Mouse (Mus musculus): ENCODE measurements around the gene Pik3r1.

The Pik3r1 gene

GRCm38 (mm10) chr13:101767809-101768629 is at the start of gene Pik3r1:
TSS of gene Pik3r1 (minus strand) at chr13:101768217.
- DNase-seq (ENCODE audit: low read depth, low spot score), result peak; percentile 97

- peak; percentile 7 for DNase-seq (ENCODE audit: low read depth, low spot score)
Observed at GRCm38 (mm10) chr13:101813267-101813900, 45.4 kb upstream of the Pik3r1 start.

- no peak for DNase-seq (ENCODE audit: low read depth, low spot score)
Observed at GRCm38 (mm10) chr13:101812341-101812740, 44.3 kb upstream of the Pik3r1 start.

GRCm38 (mm10) chr13:101811882-101812281 is 43.9 kb upstream of the Pik3r1 start:
- DNase-seq (ENCODE audit: low read depth, low spot score), result peak; percentile 69

GRCm38 (mm10) chr13:101810667-101811066 is 42.6 kb upstream of the Pik3r1 start:
- peak; percentile 30 for DNase-seq (ENCODE audit: low read depth, low spot score)

GRCm38 (mm10) chr13:101809796-101810195 is 41.8 kb upstream of the Pik3r1 start:
- DNase-seq (ENCODE audit: low read depth, low spot score), result no peak

GRCm38 (mm10) chr13:101805559-101806091 is 37.6 kb upstream of the Pik3r1 start:
- no peak for DNase-seq (ENCODE audit: low read depth, low spot score)

GRCm38 (mm10) chr13:101801372-101802186 is 33.6 kb upstream of the Pik3r1 start:
- peak; percentile 90 for DNase-seq (ENCODE audit: low read depth, low spot score)

- DNase-seq (ENCODE audit: low read depth, low spot score), result no peak
Observed at GRCm38 (mm10) chr13:101800833-101801371, 32.9 kb upstream of the Pik3r1 start.

- DNase-seq (ENCODE audit: low read depth, low spot score), result no peak
Observed at GRCm38 (mm10) chr13:101800021-101800596, 32.1 kb upstream of the Pik3r1 start.

- DNase-seq (ENCODE audit: low read depth, low spot score), result no peak
Observed at GRCm38 (mm10) chr13:101799318-101799717, 31.3 kb upstream of the Pik3r1 start.

GRCm38 (mm10) chr13:101798522-101798921 is 30.5 kb upstream of the Pik3r1 start:
- no peak for DNase-seq (ENCODE audit: low read depth, low spot score)

- DNase-seq (ENCODE audit: low read depth, low spot score), result peak; percentile 33
Observed at GRCm38 (mm10) chr13:101796983-101797382, 29.0 kb upstream of the Pik3r1 start.

GRCm38 (mm10) chr13:101785705-101786104 is 17.7 kb upstream of the Pik3r1 start:
- DNase-seq (ENCODE audit: low read depth, low spot score), result no peak

- no peak for DNase-seq (ENCODE audit: low read depth, low spot score)
Observed at GRCm38 (mm10) chr13:101784651-101785289, 16.8 kb upstream of the Pik3r1 start.

GRCm38 (mm10) chr13:101779011-101779410 is 11.0 kb upstream of the Pik3r1 start:
- no peak for DNase-seq (ENCODE audit: low read depth, low spot score)

GRCm38 (mm10) chr13:101777851-101778250 is 9.8 kb upstream of the Pik3r1 start:
- DNase-seq (ENCODE audit: low read depth, low spot score), result peak; percentile 92

GRCm38 (mm10) chr13:101771071-101771470 is 3.1 kb upstream of the Pik3r1 start:
- DNase-seq (ENCODE audit: low read depth, low spot score), result no peak

- DNase-seq (ENCODE audit: low read depth, low spot score), result no peak
Observed at GRCm38 (mm10) chr13:101769955-101770354, 1.9 kb upstream of the Pik3r1 start.

- peak; percentile 90 for DNase-seq (ENCODE audit: low read depth, low spot score)
Observed at GRCm38 (mm10) chr13:101768630-101768991, 594 bp upstream of the Pik3r1 start.

All from brain, adult 2 months (tissue).